Mouse (Mus musculus): ENCODE measurements around the gene Chd6. TPM values are rescaled to one million over a fixed set of nuclear protein-coding genes. Genes with fewer than 3 reads are reported as not detected.
A peak's percentile ranks its signal among the peaks of the same experiment; 100 is the strongest.

The Chd6 gene
- total RNA-seq (2021) = 10 to 100 TPM; 34.6 to 48.6 TPM
- long read RNA-seq, experiment 1, partial matches to known transcripts = 5 of 8 reads
- long read RNA-seq, experiment 1, other reads (novel, unspliced or antisense) = 3 of 8 reads
- long read RNA-seq, experiment 2, partial matches to known transcripts = 0 of 3 reads
- long read RNA-seq, experiment 2, other reads (novel, unspliced or antisense) = 2 of 3 reads

- peak; percentile 98 for DNase-seq
Observed at GRCm38 (mm10) chr2:161108933-161109371, at the start of gene Chd6. Chd6 (minus strand) TSS chr2:161109075.

- no peak for DNase-seq
Observed at GRCm38 (mm10) chr2:161150004-161150842, 41.3 kb upstream of the Chd6 start.

DNA sequence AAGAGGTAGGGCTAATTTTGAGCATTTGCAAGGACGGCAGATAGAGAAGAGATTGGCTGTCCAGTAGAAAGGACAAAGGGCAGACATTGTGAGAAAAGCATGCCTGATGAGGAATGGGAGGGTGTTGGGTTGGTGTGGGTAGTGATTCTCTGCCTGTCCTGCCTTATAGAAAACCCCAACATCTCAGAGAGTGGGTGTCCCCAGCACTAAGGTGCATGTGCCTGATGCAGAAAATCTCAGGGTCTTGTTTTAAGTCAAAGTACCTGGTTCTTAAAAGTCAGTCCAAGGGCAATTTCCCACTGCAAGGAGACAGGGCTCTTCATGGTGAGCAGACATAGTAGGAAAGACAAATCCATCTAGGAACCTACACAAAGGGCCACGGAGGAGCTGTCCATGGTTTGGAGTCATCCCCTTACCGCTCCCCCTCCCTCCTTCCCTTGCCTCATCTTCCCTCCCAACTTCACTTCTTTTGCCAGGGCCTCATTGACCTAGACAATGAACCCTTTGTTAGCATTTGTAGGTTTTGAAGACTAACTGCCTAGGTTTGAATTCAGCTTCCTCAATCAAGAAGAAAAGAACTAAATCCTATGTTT lies 39.6 kb upstream of the Chd6 start:
- no peak for DNase-seq

- DNase-seq = no peak
Observed at GRCm38 (mm10) chr2:161147656-161148427, 39.0 kb upstream of the Chd6 start.

DNA sequence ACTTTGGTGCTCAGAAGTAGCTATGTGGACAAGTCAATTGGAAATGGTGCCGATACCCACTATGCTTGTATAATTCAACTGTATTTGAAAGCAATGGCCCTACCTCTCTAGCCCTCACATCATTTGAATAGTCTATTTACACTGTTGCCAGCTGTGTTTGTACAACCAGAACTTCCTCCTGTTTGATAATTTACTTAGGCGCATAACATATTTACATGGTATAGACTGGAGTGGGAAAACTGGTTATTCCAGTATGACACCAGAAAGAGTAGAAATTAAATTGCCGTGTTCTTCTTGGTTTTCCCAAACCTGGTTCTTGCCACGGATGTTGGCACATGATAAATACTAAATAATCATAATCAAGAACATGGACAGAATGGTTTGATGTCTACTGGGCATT lies 35.9 kb upstream of the Chd6 start:
- no peak for DNase-seq

- no peak for DNase-seq
Observed at GRCm38 (mm10) chr2:161138672-161139536, 30.0 kb upstream of the Chd6 start.

DNA sequence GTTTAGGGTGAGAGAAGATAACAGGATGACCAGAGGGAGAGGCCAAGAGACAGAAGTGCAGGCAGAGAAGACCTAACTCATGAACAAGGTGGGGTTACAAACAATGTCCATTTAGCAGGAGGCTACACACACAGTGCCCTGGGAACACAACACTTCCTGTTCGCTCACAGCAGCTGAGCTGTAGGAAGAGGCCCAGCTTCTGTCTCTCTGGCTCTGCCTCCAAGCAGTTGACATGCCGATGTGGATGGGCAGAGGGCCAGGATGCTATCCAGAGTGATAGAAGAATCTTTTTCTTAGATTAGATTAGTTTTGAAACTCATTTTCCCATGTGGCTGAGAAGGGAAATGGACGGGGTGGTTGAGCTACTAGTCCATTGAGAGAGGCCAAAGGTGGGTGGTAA lies 28.1 kb upstream of the Chd6 start:
- no peak for DNase-seq

- peak; percentile 12 for DNase-seq
Observed at GRCm38 (mm10) chr2:161128367-161129111, 19.7 kb upstream of the Chd6 start.

- DNase-seq = no peak
Observed at GRCm38 (mm10) chr2:161112011-161112410, 3.1 kb upstream of the Chd6 start.

- DNase-seq = no peak
Observed at GRCm38 (mm10) chr2:161109398-161109821, 535 bp upstream of the Chd6 start.

DNA sequence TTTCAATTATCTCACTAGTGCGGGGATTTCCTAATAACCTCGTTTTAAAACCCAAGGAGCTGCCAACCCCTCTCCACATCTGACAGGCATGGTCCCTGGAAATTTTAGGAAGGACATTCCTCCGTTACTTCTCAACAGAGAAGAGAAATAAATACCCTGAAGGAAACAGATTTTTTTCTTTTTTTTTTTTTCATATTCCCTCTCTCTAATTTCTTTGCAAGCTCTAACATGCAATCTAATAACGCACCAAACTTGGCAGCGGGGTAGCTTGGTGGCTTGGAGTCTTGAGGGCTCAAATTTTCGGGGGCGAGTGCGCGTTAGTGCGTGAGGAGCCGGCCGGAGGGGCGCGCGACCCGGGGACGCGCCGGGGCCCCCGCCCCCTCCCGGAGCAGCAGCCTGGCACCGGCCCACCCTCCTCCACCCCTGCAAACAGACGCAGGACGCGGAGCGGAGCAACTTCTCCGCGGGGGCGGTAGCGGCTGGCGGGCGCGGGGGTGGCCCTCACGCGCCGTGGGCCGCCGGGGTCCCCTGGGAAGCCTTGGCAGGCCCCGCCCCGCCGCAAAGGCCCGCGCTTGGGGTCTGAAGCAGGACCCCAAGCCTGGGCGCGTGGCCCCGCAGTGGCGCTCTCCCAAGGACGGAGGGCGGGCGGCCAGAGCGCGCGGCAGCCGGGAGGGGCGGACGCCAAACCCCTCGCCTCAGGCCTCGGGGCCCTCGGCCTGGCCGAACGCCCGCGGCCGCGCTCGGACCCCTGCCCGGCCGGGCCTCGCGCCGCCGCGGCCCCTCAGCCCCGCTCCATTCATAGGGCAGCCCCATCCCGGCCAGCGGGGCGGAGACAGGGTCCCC lies 569 bp downstream of the Chd6 start:
- peak; percentile 63 for DNase-seq

GRCm38 (mm10) chr2:161107236-161107635 lies 1.6 kb downstream of the Chd6 start:
- DNase-seq = no peak

GRCm38 (mm10) chr2:161103769-161104168 lies 5.1 kb downstream of the Chd6 start:
- DNase-seq = no peak

- no peak for DNase-seq
Observed at GRCm38 (mm10) chr2:161102102-161102501, 6.8 kb downstream of the Chd6 start.

GRCm38 (mm10) chr2:161097746-161098145 lies 11.1 kb downstream of the Chd6 start:
- DNase-seq = no peak

- DNase-seq = peak; percentile 38
Observed at GRCm38 (mm10) chr2:161090746-161091405, 18.0 kb downstream of the Chd6 start.

DNA sequence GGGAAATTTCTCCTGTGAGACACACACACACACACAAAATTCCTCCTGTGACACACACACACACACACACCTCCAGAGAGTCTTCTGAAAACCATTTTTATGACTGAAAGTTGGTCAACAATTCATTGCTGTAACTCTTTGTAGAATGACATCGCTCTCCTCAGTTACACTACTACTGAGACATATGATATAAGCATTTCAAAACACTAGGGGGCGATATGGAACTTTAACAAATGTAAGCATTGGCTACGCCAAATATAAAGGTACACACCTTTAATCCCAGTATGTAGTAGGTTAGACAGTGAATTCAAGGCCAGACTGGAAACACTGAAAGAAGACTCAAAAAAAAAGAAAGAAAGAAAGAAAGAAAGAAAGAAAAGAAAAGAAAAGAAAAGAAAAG lies 18.7 kb downstream of the Chd6 start:
- DNase-seq = no peak

DNA sequence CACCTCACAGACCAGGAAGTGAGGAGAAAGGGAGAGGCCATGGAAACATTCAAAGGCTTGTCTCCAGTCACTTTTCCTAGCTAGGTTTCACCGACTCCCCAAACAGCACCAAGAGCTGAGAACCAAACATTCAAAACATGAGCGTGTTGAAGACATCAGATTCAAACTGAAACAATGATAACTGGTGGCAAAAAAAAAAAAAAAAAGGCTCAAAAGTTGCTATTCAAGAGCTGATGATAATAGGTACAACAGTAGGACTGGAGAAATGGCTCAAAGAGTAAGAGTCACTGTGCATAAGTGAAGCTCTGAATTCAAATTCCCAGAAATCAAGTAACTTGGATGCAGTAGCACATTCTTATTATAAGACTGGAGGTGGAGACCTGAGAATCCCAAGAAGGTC lies 30.3 kb downstream of the Chd6 start:
- no peak for DNase-seq

GRCm38 (mm10) chr2:161076262-161076661 lies 32.6 kb downstream of the Chd6 start:
- DNase-seq = no peak

Data from adrenal gland, postnatal 10 days (tissue).